ENCODE assay signal across 25 mouse cellular contexts in genomic region chr11:20850196-20850595, GRCm38 (mm10). TPM values are rescaled to one million over a fixed set of nuclear protein-coding genes. Genes with fewer than 3 reads are reported as not detected.
DNase-seq lines count a peak whose midpoint lies in the region; ATAC-seq lines count a peak whose summit lies in the region.
"Had no signal": no experiment of that assay in that cellular context is flagged by ENCODE, and none has a peak within 500 bp of the region (broad histone marks: within the 10 kb centered on the region; RNA-seq: fewer than 3 reads in every experiment).

No protein-coding gene starts in this region.

- no peak overlapping the region for H3K4me3 ChIP-seq in heart, embryonic 11.5 days (ENCODE audit: low read depth, low read length)
- H3K4me3 ChIP-seq in midbrain, embryonic 10.5 days = no peak overlapping the region
- H3K4me3 ChIP-seq in midbrain, embryonic 11.5 days (ENCODE audit: low read depth, low read length) = no peak overlapping the region
- H3K4me3 ChIP-seq in hindbrain, embryonic 10.5 days = no peak overlapping the region
- H3K4me3 ChIP-seq: forebrain, embryonic 13.5 days; heart, embryonic 10.5 days; liver, embryonic 15.5 days; lung, embryonic 15.5 days; midbrain, embryonic 15.5 days; neural tube, embryonic 15.5 days had no signal

- H3K9me3 ChIP-seq in heart, embryonic 11.5 days (replicated peaks; ENCODE audit: control insufficient read depth, low read length) = no peaks in the 10 kb centered on the region
- no peaks in the 10 kb centered on the region for H3K9me3 ChIP-seq in midbrain, embryonic 10.5 days (replicated peaks)
- H3K9me3 ChIP-seq in midbrain, embryonic 11.5 days (ENCODE audit: control insufficient read depth, low read length) = no peaks in the 10 kb centered on the region
- no peaks in the 10 kb centered on the region for H3K9me3 ChIP-seq in hindbrain, embryonic 10.5 days
- H3K9me3 ChIP-seq: forebrain, embryonic 13.5 days; heart, embryonic 10.5 days; liver, embryonic 15.5 days; lung, embryonic 15.5 days; midbrain, embryonic 15.5 days; neural tube, embryonic 15.5 days had no signal

- H3K4me1 ChIP-seq in heart, embryonic 11.5 days (ENCODE audit: control insufficient read depth, insufficient read depth, low read length) = no peaks in the 10 kb centered on the region
- peaks cover 52% of the 10 kb centered on the region for H3K4me1 ChIP-seq in midbrain, embryonic 10.5 days
- H3K4me1 ChIP-seq in midbrain, embryonic 11.5 days (ENCODE audit: control insufficient read depth, insufficient read depth, low read length) = peaks cover 16% of the 10 kb centered on the region
- peaks cover 41% of the 10 kb centered on the region for H3K4me1 ChIP-seq in hindbrain, embryonic 10.5 days (replicated peaks)
- H3K4me1 ChIP-seq: liver, embryonic 15.5 days; neural tube, embryonic 15.5 days had no signal

- H3K27me3 ChIP-seq in heart, embryonic 11.5 days (ENCODE audit: control insufficient read depth, insufficient read depth, low read length) = no peaks in the 10 kb centered on the region
- peaks cover 35% of the 10 kb centered on the region for H3K27me3 ChIP-seq in midbrain, embryonic 10.5 days (ENCODE audit: low read depth, poor library complexity, severe bottlenecking)
- H3K27me3 ChIP-seq in midbrain, embryonic 11.5 days (ENCODE audit: control insufficient read depth, insufficient read depth, low read length) = peaks cover 3% of the 10 kb centered on the region; the same call in 1 of the 2 replicates
- H3K27me3 ChIP-seq in hindbrain, embryonic 10.5 days (ENCODE audit: insufficient read depth, poor library complexity, severe bottlenecking) = peaks cover 16% of the 10 kb centered on the region
- H3K27me3 ChIP-seq: forebrain, embryonic 13.5 days; liver, embryonic 15.5 days; lung, embryonic 15.5 days; midbrain, embryonic 15.5 days; neural tube, embryonic 15.5 days had no signal

- ATAC-seq in heart, embryonic 11.5 days (replicated peaks; ENCODE audit: insufficient number of reproducible peaks, low FRiP score, low TSS enrichment) = no peak
- no peak for ATAC-seq in midbrain, embryonic 11.5 days (ENCODE audit: low FRiP score)
- ATAC-seq: forebrain, embryonic 13.5 days; hindbrain, embryonic 16.5 days; midbrain, embryonic 15.5 days had no signal

- peak; percentile 39 to 41 for DNase-seq in heart, postnatal 10 days
- no peak for DNase-seq in midbrain, embryonic 10.5 days (ENCODE audit: low spot score)
- DNase-seq in midbrain, embryonic 11.5 days (ENCODE audit: low spot score, missing footprints) = no peak
- DNase-seq in retina, embryonic 14.5 days (ENCODE audit: low spot score) = peak; percentile 47
- DNase-seq in hindbrain, embryonic 10.5 days (ENCODE audit: low spot score) = no peak
- DNase-seq in spleen, postnatal 10 days (ENCODE audit: low spot score in 2 of 2) = no peak
- DNase-seq: adrenal gland, postnatal 25 days; B cell, adult 2 months; cerebellum, adult 11-12 months; cerebellum, adult 9-11 months; embryo, embryonic 11 days; kidney, adult 2 months; kidney, postnatal 36 days; layer of hippocampus, postnatal 36 days; thymus, adult 18-20 months; thymus, postnatal 25 days had no signal

- no peak overlapping the region for H3K9ac ChIP-seq in heart, embryonic 11.5 days (ENCODE audit: low read depth, low read length)
- no peak overlapping the region for H3K9ac ChIP-seq in midbrain, embryonic 11.5 days (ENCODE audit: low read length)
- H3K9ac ChIP-seq: forebrain, embryonic 13.5 days; liver, embryonic 15.5 days; lung, embryonic 15.5 days; midbrain, embryonic 15.5 days; neural tube, embryonic 15.5 days had no signal

- no peak overlapping the region for H3K4me2 ChIP-seq in heart, embryonic 11.5 days
- no peak overlapping the region for H3K4me2 ChIP-seq in midbrain, embryonic 11.5 days
- H3K4me2 ChIP-seq: forebrain, embryonic 13.5 days; liver, embryonic 15.5 days; lung, embryonic 15.5 days; midbrain, embryonic 15.5 days; neural tube, embryonic 15.5 days had no signal

- WGBS in heart, embryonic 11.5 days (ENCODE audit: insufficient replicate concordance) = 87% methylated on average over 1 of the region's 1 CpGs
- 83% methylated on average over 1 of the region's 1 CpGs for WGBS in midbrain, embryonic 10.5 days
- 86% methylated on average over 1 of the region's 1 CpGs for WGBS in midbrain, embryonic 11.5 days
- 89% methylated on average over 1 of the region's 1 CpGs for WGBS in hindbrain, embryonic 10.5 days

- H3K36me3 ChIP-seq in heart, embryonic 11.5 days (ENCODE audit: control insufficient read depth, insufficient read depth, low read length) = no peaks in the 10 kb centered on the region
- H3K36me3 ChIP-seq in midbrain, embryonic 10.5 days = no peaks in the 10 kb centered on the region
- H3K36me3 ChIP-seq in midbrain, embryonic 11.5 days (ENCODE audit: control insufficient read depth, insufficient read depth, low read length) = no peaks in the 10 kb centered on the region
- H3K36me3 ChIP-seq in hindbrain, embryonic 10.5 days = no peaks in the 10 kb centered on the region
- H3K36me3 ChIP-seq: heart, embryonic 10.5 days; liver, embryonic 15.5 days; lung, embryonic 15.5 days; midbrain, embryonic 15.5 days; neural tube, embryonic 15.5 days had no signal

- intact Hi-C loops in heart, postnatal 10 days (cut with DNase I) = no loop called here

- no peak overlapping the region for H3K27ac ChIP-seq in heart, embryonic 11.5 days (ENCODE audit: low read depth, low read length)
- peak overlapping the region; percentile 13; the same call in 1 of the 2 replicates for H3K27ac ChIP-seq in midbrain, embryonic 10.5 days (replicated peaks)
- no peak overlapping the region for H3K27ac ChIP-seq in midbrain, embryonic 11.5 days (ENCODE audit: low read depth, low read length)
- H3K27ac ChIP-seq in hindbrain, embryonic 10.5 days = no peak overlapping the region
- H3K27ac ChIP-seq: forebrain, embryonic 13.5 days; heart, embryonic 10.5 days; liver, embryonic 15.5 days; lung, embryonic 15.5 days; macrophage; midbrain, embryonic 15.5 days; neural tube, embryonic 15.5 days had no signal

RNA-seq across cellular contexts. Expression of gene Lgalsl, which starts 19.3 kb away (rescaled TPM):
- total RNA-seq in heart, postnatal 10 days (2021) = 10 to 100 TPM; 40.3 to 43.1 TPM
- 39.1 and 45.7 TPM in 2 replicates for polyA plus RNA-seq in heart, embryonic 11.5 days (2014; fragmentation: Nextera tagmentation; extraction: Ambion mirVana)
- 24.4 and 29.0 TPM in 2 replicates for polyA plus RNA-seq in midbrain, embryonic 10.5 days (2016; fragmentation: Nextera tagmentation; extraction: Ambion mirVana)
- 26.6 and 29.4 TPM in 2 replicates for polyA plus RNA-seq in midbrain, embryonic 11.5 days (2014; fragmentation: Nextera tagmentation; extraction: Ambion mirVana)
- polyA plus RNA-seq in hindbrain, embryonic 10.5 days (2016; fragmentation: Nextera tagmentation; extraction: Ambion mirVana) = 23.6 and 23.9 TPM in 2 replicates

Comparison
In these comparisons a context has a peak if more than half of its experiments do, and no peak if none do; other contexts are left out.
1. DNase-seq: peak in heart, postnatal 10 days (2 of 2) and retina, embryonic 14.5 days (single experiment); none in midbrain, embryonic 10.5 days (single experiment), midbrain, embryonic 11.5 days (single experiment), hindbrain, embryonic 10.5 days (single experiment) and spleen, postnatal 10 days (0 of 2).